Mouse (Mus musculus) heart, postnatal 10 days (tissue): Measurements from ENCODE around the gene Osbpl3. TPM values are rescaled to one million over a fixed set of nuclear protein-coding genes. Genes with fewer than 3 reads are reported as not detected.

ENCODE experiments used
- DNase-seq, 2 experiments: peaks; one replicate each; pipeline ENCODE4 v3.0.0; 2021
- intact Hi-C: fragments of 180-260 bp; cut with DNase I; formaldehyde crosslinking; loops from one replicate; pipeline ENCODE4 v1.15.1; 2025
- total RNA-seq, 2 experiments: library from RNA; stranded (reverse); gene quantifications; 2 replicates each; pipeline ENCODE4 v1.2.3; 2021

The Osbpl3 gene
- total RNA-seq, 2 experiments from 2014 or later, result 31.8 to 33.0 TPM

DNA sequence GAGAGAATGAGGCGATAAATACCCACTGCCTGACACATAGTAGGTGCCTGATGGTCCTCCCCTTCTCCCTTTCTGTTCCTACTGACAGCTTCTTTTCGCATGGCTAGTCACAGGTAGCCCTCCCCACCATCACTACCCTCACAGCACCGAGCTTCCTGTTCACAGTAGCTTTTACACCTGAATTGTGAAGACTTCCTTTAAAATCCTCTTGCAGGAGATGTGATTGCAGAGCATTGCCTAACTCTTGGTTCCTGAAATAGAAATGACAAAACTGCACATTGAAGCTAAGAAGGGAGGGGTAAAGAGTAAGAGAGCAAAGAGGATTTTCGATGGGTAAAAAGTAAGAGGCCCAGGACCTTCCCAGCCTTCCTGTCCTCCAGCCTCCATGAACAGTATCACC is 211.0 kb downstream of the Osbpl3 start:
- no peak for DNase-seq
- intact Hi-C loops, result no loop called here

GRCm38 (mm10) chr6:50244126-50244525 is 211.9 kb downstream of the Osbpl3 start:
- DNase-seq, result no peak
- intact Hi-C loops, result no loop called here

Other genes with a start within 250 kb of the Osbpl3 start
- under 1 TPM; 0.41 to 0.62 TPM for gene Gsdme, start 192.3 kb downstream of the Osbpl3 start, total RNA-seq
- gene Cycs, start 110.3 kb upstream of the Osbpl3 start, total RNA-seq, result 100 to 1,000 TPM; 163 to 166 TPM
- gene 4921507P07Rik, start 140.4 kb upstream of the Osbpl3 start, total RNA-seq, result under 1 TPM; 0.25 to 0.36 TPM
- gene Npvf, start 198.2 kb upstream of the Osbpl3 start, total RNA-seq, result not detected